Mouse (Mus musculus): Measurements from ENCODE around the gene Ptpn18.

GRCm38 (mm10) chr1:34462766-34463165 lies 3.2 kb downstream of the Ptpn18 start:
- TF ChIP-seq CTCF (IDR thresholded peaks at IDR 0.05) (peak; percentile 70), EP300 (IDR thresholded peaks at IDR 0.05; ENCODE audit: insufficient read depth, low read depth, low read length) (no peak)

Data from heart, adult 2 months (tissue).